Mouse (Mus musculus) liver (tissue): ENCODE measurements at regions not wholly inside any gene's neighbourhood (a gene's known extent, or its start where the extent isn't known, plus 50 kb on each side); places are given as distances from the start of the nearest gene placed in this dataset.

Experiments used
- DNase-seq: peaks from one replicate; pipeline ENCODE4 v3.0.0-alpha.2; 2020; ENCODE audit warnings: mixed read lengths

DNA sequence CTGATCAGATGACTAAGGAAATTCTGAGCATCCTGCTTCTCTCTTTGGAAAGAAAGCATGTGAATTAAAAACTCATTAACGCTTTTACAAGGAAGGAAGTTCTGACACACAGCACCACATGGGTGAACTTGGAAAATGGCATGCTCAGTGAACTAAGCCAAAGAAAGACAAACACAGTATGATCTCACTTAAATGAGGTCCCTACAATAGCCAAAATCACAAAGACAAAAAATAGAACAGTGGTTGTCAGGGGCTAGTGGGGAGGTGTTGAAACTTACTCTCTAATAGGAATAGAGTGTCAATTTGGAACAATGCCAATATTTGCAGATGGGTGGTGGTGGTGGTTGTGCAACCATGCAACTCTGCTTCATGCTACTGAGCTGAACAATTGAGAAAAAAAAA lies 172.7 kb upstream of the Prkcq start:
- no peak for DNase-seq

DNA sequence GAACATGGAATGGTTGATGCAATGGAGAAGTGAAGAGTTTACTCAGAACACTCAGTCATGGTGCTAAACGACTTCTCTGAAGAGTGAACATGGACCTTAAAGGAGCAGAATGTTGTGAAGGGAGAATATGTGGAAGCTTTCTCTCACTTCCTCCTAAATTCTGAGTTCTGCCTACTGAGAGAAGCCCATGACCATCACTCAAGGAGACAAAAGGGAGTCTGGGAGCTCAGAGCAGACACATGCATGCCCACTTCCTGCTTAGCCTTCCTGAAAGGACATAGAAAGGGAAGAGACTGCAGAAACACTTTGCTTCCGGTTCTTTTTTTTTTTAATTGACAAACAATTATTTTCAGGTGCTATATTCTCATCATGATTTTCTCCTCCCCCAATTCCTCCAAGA lies 166.1 kb upstream of the Prkcq start:
- no peak for DNase-seq

DNA sequence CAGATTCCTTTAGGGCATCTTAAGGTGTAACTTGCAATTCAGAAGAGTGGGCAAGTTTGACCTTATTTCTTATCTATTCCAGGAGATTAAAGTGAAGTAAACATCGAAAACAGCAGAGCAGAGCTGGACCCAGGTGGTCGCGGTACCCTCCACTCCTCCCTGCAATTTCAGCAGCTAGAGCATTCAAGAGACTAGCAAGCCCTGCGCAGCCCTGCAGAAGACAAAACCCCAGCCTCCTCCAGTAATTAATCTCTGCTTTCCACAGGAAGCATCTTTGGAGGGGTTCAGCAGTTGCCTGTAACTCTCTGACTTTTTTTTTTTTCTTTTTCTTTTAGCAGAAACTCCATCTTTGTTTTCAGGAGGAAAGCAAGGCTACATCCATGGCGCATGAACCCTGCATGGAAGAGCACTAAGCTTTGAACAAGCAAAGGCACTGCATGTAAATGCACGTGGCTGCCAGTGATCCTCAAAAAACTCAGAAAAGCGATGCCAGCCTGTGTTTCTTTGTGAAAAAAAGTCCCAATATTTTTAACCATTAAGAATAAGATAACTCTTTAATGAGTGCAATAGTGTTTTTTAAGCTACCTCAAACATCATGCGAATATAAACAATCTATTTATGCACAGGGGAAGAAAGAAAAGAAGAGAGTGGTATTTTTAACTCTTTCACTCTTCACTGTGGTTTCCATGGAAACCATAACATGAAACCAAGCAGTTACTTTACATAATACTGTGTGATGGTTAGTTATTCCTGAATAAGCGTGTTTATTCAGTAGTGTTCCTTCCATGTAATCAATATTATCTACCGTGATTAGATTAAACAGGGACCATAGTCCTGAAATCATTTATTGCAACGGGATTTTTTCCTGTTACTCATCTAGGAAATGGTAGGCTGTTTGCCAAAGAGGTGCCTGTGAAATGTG lies 160.6 kb upstream of the Prkcq start:
- DNase-seq, result no peak

DNA sequence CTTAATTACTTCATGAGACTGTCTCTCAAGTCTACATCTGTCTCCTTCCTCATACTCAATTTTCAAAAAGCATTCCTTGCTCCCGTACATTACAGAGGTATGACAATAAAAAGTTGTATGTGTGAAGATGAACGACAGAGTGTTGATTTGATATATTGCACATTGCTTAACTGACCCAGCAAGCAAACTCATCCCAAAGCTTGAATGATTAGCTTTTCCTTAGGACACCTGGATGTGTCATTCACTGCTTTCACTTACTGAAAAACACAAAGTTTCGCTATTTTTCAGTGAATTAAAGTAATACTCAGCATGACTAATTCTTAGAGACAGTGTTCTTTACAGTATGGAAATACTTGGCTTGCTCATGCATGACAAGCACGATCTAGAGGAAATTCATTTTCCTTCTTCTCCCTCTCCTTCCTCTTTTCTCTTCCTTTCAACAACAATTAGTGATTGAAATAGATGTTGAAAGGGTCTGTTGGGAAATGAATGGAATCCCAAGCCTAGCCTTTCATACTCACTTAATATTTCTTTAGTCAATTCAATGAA lies 159.5 kb upstream of the Prkcq start:
- no peak for DNase-seq

DNA sequence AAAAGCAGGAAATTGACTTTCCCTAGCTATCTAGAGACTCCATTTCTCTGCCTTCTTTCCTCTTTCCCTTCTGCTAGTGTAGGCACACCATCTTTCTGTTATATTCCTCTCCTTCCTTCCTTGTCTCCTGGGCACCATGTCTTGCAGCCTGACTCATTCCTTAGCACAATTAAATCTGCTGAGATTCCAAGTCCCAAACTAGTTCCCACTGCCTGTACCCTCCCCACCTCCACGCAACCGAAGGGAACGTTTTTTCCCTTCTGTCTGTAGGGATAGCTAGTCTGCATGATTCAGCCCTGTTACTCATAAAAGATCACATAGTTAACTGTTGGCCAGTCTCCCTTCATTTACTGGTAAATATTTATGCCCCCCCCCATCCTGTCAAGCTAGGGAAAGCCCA lies 158.8 kb upstream of the Prkcq start:
- DNase-seq, result no peak

DNA sequence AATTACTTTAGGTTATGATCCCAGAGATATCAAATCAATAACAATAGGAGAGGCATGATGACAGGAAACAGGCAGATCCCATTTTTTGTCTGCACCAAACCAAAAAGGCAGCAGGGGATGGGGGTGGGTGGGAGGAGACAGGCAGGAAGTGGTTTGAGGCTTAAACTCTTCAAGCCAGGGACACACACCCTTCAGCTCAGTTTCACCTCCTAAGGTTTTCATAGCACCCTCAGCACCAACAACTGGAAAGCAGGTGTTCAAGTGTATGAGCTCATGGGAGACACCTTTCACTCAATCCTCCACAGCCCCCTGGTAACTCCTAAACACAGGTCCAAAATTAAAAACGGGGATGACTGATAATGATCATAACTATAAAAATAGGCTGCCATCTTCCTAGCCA lies 155.5 kb upstream of the Prkcq start:
- DNase-seq, result no peak

DNA sequence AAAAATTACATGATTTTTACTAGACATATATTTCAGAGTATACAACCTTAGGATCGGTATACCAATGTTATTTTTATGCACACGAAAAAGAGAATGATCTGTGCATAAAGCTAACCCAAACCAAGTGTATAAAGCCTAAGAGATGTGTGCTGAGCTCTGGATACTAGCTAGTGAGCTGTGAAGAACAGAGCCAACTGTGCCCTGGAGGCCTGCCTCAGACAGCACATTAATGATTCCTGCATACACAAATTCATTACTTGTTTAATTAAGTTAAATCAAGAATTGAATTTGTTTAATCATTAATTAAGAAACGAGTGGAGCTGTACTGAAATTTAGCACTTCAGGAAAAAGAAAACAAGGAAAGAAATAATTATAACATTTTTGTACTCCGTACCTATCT lies 139.0 kb upstream of the Prkcq start:
- DNase-seq, result no peak

DNA sequence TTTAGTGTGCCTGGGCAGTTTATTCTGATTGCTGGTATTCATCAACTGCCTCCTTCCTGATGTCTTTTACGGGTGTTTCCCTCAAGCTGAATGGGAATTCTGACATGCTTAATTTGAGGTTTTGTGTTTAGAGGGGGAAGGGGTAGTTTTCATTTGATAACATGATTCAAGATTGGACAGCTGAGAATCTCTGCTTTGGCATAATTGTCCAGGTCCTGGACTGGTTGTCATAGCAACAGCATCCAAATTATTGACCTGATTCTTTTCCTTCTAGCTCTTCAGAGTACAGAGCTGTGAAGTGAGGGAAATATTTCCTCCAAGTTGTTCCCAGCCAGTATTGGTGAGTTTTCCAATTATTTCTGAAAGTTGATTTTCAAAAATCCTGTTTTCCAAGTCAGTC lies 137.7 kb upstream of the Prkcq start:
- no peak for DNase-seq

DNA sequence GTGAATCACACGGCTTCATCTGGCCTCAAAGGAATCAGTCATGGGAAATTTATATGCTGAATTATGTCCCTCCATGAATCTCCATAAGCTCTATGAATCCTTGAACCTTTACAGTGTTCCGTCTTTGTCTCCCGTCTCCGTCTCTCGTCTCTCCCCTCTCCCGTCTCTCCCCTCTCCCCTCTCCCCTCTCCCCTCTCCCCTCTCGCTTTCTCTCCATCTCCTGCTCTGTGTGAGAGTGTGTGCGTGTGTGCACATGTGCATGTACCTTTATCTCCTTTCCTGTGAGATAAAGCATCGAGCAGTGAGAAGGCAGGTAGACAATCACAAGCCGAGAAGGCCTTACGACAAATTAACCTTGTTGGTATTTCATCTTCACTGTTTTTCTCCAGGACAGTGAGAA lies 134.6 kb upstream of the Prkcq start:
- no peak for DNase-seq

DNA sequence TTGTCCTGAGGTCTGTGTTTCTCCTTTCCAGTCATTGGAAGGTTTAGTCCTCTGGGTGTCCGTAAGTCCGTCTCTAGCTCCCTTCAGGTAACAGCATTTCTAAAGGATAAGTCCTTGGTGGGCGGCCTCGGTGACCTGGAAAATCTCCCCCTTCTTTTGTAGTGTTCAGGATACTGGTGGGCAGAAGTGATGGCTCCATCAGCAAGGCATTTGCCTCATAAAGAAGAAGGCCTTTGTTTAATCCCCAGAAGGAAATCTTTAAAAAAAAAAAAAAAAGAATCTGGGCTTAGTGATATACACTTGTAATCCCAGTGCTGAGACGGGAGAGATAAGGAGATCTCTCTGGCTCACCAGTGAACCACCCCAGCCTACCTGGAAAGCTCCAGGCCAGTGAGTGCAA lies 133.5 kb upstream of the Prkcq start:
- no peak for DNase-seq

DNA sequence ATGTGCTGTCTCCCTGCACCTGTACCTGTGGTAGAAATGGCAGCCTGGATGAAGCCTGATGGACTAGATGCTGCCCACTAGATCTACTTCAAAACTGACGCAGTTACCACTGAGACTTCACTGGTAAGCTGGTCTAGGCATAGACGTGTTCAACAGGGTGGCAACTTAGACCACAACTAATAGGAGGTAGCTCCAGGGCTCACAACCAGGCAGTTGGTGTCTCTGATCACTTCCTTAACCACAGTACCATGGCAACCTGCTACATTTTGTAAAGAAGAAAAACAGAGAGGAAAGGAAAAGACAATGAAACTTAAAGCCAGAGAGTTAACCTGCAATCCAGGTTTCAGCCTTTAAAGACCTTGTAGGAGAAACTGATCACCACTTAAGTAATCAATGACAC lies 131.9 kb upstream of the Prkcq start:
- no peak for DNase-seq

DNA sequence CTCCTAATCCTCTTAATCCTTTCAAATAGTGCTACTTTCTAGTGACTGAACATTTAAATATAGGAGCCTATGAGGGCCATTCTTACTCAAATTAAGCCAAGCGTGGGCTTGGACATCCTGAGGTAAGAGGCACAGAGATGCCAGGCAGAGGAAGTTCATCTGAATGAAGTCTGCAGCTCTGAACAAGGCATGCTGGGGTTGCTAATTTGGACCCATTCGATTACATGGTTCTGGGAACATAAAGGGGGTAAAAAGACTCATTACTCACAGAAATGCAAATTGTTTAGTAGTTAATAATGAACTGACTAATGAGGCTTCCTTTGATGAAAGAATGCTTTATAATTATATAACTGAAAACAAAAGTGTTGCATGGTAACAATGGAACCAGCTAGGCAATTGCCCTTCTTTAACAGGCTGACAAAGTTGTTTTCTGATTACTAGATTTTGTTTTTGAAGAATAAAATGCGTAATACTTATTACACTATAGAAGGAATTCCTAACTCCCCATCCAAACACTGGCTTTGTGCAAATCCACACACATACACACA lies 127.1 kb upstream of the Prkcq start:
- DNase-seq, result no peak

DNA sequence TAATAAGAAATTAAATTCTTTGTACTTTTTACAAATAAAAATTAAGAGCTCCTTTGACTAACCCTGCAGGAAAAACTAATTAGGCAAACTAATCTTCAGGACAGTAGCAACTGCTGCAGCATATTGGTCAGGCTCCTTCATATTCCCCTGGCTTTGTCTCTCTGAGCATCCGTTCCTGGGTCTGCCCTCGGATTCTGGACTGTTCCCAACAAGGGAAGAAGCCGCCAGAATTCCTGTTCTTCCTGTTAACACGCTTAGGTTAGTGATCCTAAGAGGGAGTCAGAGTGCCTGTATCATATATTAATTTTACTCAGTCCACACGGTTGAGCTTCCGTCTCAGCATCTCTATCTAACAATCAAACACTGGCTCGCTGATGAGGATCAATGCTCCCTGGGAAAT lies 120.3 kb upstream of the Prkcq start:
- DNase-seq, result no peak

DNA sequence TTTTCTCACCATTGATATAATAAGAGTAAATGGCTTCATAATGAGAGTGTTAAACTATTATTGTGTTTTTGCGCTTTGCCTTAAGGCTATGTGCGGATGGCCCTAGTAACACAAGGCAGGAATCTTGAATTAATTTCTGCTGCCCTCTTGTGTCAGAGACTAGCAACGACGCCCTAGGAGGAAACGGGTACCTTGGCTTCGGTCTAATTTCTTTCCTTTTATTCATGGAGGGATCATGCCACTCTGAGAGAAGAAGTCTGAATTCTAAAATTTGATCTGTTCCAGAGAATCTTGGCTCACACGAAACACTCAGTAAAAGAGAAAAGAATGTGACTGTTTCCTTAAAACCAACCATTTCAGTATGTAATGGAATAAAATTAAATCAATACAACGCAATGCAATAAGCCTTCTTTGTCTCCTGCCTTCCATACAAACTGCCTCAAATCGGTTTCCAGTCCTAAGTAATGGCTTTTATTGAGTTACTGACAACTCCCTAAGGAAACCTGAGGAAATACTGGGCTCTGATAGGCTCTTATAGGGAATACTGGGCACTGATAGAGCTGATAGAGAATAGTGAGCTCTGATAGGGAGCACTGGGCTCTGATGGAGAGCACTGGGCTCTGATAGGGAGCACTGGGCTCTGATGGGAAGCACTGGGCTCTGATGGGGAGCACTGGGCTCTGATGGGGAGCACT lies 112.0 kb upstream of the Prkcq start:
- no peak for DNase-seq

DNA sequence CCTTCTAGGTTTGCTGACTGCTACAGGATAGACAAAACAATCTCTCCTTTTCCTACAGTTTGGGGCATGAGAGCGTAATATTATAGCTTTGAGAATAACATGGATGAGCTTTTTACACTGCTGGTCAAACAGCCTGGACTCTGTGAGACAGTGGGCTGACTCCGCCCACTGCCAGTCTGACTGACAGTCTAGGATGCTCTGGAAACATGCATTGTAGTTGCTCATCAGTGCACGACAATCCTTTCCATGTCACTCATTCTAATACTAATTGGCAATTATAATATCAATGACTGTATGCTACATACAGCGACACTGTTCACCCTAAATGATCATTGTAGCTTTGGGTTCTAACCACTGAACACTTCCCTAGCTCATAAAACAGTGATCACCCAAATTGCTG lies 104.5 kb upstream of the Prkcq start:
- DNase-seq, result no peak

DNA sequence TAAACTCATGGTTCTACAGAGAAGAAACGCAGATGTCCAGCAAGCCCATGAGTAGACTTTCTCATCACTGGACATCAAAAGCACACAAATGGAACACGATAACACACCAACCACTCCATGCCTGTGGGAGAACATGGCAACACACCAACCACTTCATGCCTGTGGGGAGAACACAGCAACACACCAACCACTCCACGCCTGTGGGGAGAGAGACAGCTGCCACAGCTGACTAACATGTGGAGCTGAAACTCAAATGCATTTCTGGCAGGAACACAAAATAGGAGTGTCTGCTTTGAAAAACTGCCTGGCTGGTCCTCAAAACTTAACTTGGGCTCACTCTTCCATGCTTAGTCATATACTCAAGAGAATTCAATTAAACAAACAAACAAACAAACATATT lies 88.4 kb upstream of the Prkcq start:
- no peak for DNase-seq

DNA sequence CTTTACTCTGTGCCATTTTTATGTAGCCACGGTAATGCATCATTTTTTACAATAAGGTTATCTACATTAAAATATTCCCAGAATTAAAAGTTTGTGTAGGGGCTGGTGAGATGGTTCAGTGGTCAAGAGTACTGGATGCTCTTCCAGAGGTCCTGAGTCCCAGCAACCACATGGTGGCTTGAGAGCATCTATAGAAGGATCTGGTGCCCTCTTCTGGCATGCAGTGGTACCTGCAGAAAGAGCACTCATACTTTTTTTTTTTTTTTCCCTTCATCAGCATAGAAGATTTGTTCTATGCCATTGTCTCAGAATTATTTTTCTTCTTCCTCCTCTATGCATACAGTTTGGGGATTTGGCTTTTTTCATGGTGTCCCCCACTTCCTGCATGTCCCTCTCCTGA lies 84.9 kb upstream of the Prkcq start:
- peak; percentile 8 for DNase-seq

DNA sequence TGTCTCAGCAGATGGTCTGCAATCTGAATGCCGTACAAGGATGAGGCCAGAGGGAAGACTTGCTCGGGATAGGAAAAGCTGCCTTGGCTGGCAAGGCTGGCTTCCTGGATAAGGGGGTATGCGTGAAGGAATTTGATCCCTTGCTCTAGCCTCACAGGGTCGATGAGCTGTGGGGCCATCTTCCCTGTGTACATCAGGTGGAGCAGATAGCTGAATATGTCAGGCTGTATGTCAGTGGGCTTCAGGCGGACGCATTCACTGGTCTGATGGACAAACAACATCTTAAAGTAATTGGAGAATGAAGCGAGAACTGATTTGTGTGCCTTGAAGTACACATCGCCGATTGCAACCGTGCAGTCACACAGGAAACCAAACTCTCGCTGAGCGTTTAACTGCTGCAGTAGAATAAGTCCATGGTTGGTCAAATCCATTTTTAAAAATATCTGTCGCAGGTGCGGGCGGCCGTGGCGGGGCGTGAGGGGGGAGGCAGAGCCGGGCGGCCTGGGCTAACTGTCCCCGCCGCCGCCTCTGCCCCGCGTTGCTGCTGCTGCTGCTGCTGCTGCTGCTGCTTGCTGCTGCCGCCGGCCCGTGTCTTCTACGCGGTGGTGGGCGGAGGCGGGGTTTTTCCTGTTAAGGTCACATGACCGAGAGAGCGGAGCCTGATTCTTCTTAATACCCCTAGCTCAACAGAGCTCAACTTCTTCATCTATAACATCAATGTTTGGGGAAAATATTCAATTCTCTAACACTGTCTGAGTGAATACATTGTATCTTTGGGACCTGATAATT lies 71.9 kb upstream of the Prkcq start:
- DNase-seq, result peak; percentile 40

DNA sequence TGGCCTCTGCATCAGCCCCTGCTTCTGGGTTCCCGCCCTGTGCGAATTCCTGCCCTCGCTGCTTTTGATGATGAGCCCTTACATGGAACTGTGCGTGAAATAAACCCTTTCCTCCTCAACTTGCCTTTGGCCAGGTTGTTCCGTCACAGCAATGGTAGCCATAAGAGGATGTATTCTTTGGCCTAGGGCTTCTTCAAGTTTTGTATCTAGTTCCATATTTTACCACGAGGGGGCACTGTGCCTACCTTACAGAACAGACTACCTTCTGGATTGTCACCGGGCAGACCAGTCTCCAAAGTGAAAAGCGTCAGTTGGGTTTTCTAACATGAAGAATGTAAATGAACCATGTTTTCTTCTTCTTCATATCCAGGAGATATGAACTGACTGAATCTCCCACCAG lies 58.7 kb upstream of the Prkcq start:
- peak; percentile 8 for DNase-seq

DNA sequence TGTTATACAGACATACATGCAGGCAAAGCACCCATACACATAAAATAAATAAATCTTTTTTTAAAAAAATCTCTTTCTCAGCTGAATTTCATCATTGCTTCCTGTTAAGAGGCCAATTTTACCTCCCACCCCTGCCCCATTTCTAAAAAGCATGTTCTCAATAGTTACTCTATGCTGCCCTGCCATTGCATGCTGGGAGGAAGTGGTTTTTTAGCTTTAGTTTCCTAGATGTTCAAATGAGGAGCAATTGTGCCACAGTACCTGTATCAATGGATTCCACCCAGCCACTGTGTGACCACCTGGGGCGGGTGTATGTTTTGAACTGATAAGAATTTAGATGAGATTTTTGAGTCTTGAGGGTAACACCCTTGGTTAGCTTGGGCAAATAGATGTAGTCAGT lies 53.3 kb upstream of the Prkcq start:
- DNase-seq, result no peak

DNA sequence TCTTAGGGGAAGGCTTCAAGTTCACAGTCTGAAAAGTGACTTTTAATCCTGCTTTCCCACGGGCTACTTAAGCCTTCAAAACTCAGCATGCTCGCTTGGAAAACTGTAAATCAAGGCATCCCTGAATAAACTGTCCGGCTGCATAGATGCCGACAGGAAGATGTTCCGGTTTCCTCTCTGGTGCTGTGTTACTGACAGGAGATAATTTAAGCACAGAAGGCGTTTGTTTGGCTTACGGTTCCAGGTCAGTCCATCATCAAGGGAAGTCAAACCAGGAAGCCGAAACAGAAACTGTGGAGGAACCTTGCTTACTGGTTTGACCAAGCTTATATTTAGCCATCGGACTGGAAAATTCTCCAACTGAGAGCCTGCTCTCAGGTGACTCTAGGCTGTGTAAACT lies 52.6 kb upstream of the Prkcq start:
- no peak for DNase-seq
